Mouse (Mus musculus) olfactory bulb, adult 2 months (tissue): ENCODE measurements around the gene Slc9a3r2. TPM values are rescaled to one million over a fixed set of nuclear protein-coding genes. Genes with fewer than 3 reads are reported as not detected.
"Not testable (repeated sequence)": the region's sequence is repeated elsewhere in the genome, so short reads cannot be mapped to it uniquely, and the experiment has no call there.

Experiments
- H3K27ac ChIP-seq: fragments of 200-500 bp; 2 replicates; pipeline ENCODE4 v1.5.1; 2012; ENCODE audit warnings: low read depth, low read length; ENCODE audit not compliant: insufficient read depth
- H3K4me1 ChIP-seq: fragments of 200-500 bp; 2 replicates; pipeline ENCODE4 v1.6.1; 2012; ENCODE audit warnings: low read length; ENCODE audit not compliant: control insufficient read depth, insufficient read depth
- H3K4me3 ChIP-seq: fragments of 200-500 bp; 2 replicates; pipeline ENCODE4 v1.5.1; 2012; ENCODE audit warnings: mild to moderate bottlenecking, low read depth, low read length, moderate library complexity; ENCODE audit not compliant: insufficient read depth
- CTCF ChIP-seq: fragments of 200-500 bp; IDR thresholded peaks from 2 replicates; pipeline ENCODE4 v1.5.1; 2012; ENCODE audit warnings: low read depth, mild to moderate bottlenecking, low read length, moderate library complexity; ENCODE audit not compliant: insufficient read depth
- POLR2A ChIP-seq: fragments of 200-500 bp; IDR thresholded peaks from 2 replicates; pipeline ENCODE4 v1.6.1; 2012; ENCODE audit warnings: mild to moderate bottlenecking, low read depth, low read length, moderate library complexity; ENCODE audit not compliant: insufficient read depth
- WGBS: fragments of 180-500 bp; shearing (Covaris S2); methylation state at CpG from one replicate; pipeline ENCODE4 v1.1.7; 2018; 5-methylcytosine and 5-hydroxymethylcytosine counted together
- polyA plus RNA-seq: library from polyadenylated mRNA; stranded (reverse); fragments of >200 nt; gene quantifications from 2 replicates; pipeline ENCODE4 v1.2.4, GENCODE M21; 2012; ENCODE audit warnings: low replicate concordance; ENCODE audit not compliant: missing spikeins, insufficient read depth, insufficient read length

Slc9a3r2 gene
- polyA plus RNA-seq, 1 experiment = not detected

- 3% methylated on average over 8 of the region's 8 CpGs for WGBS
These were observed 20.2 kb upstream of the Slc9a3r2 start for GRCm38 (mm10) chr17:24670246-24670844.

GRCm38 (mm10) chr17:24669545-24670245 lies 19.6 kb upstream of the Slc9a3r2 start, which contains the start of gene Zfp598:
Gene Zfp598 (plus strand): TSS chr17:24669687.
- Histone ChIP-seq H3K27ac (peak within 1 kb of the TSS; percentile 43), H3K4me3 (peak within 1 kb of the TSS; percentile 81), H3K4me1 (peaks cover 23% of the 10 kb centered on the region)
- TF ChIP-seq CTCF (no peak), POLR2A (peak; percentile 97)
- WGBS = under 1% methylated on average over 71 of the region's 80 CpGs

More at GRCm38 (mm10) chr17:24670246-24670844, 20.2 kb upstream of the Slc9a3r2 start:
- H3K4me1 ChIP-seq = peaks cover 23% of the 10 kb centered on the region
- TF ChIP-seq CTCF = no peak
- TF ChIP-seq POLR2A = no peak
- no peak overlapping the region for H3K27ac ChIP-seq
- H3K4me3 ChIP-seq = peak overlapping the region; percentile 81

GRCm38 (mm10) chr17:24669214-24669544 lies 19.1 kb upstream of the Slc9a3r2 start:
- Histone ChIP-seq H3K27ac (peak overlapping the region; percentile 43), H3K4me1 (peaks cover 19% of the 10 kb centered on the region), H3K4me3 (peak overlapping the region; percentile 81)
- WGBS = 9% methylated on average over 15 of the region's 15 CpGs

GRCm38 (mm10) chr17:24667416-24667815 lies 17.3 kb upstream of the Slc9a3r2 start:
- Histone ChIP-seq H3K27ac (no peak overlapping the region), H3K4me1 (peaks cover 11% of the 10 kb centered on the region), H3K4me3 (no peak overlapping the region)
- WGBS = 31% methylated on average over 6 of the region's 6 CpGs
- TF ChIP-seq CTCF (no peak), POLR2A (no peak)

- H3K4me1 ChIP-seq, H3K27ac ChIP-seq, H3K4me3 ChIP-seq: not testable (repeated sequence)
- WGBS = 70% methylated on average over 7 of the region's 7 CpGs
These were observed 16.9 kb upstream of the Slc9a3r2 start for GRCm38 (mm10) chr17:24667011-24667410.

- 0 out of 2 replicates have a peak within 1 kb of the TSS, but pooled peaks have one; percentile 1 for H3K4me3 ChIP-seq
- WGBS = 3% methylated on average over 47 of the region's 47 CpGs
These were observed 8.1 kb upstream of the Slc9a3r2 start, which contains the start of gene Npw for GRCm38 (mm10) chr17:24658017-24658758. Gene Npw (minus strand): TSS chr17:24658457.

GRCm38 (mm10) chr17:24654969-24655368 lies 4.8 kb upstream of the Slc9a3r2 start:
- 83% methylated on average over 4 of the region's 4 CpGs for WGBS
- Histone ChIP-seq H3K4me1 (peaks cover 23% of the 10 kb centered on the region), H3K27ac (no peak overlapping the region), H3K4me3 (no peak overlapping the region)
- TF ChIP-seq POLR2A = no peak
- no peak for TF ChIP-seq CTCF

More at GRCm38 (mm10) chr17:24658017-24658758, 8.1 kb upstream of the Slc9a3r2 start, which contains the start of gene Npw:
- Histone ChIP-seq H3K27ac (no peak within 1 kb of the TSS), H3K4me1 (peaks cover 15% of the 10 kb centered on the region)
- TF ChIP-seq CTCF = no peak
- no peak for TF ChIP-seq POLR2A

GRCm38 (mm10) chr17:24653967-24654710 lies 4.0 kb upstream of the Slc9a3r2 start:
- Histone ChIP-seq H3K27ac (no peak overlapping the region), H3K4me1 (peaks cover 24% of the 10 kb centered on the region), H3K4me3 (peak overlapping the region; percentile 14)
- TF ChIP-seq CTCF (peak; percentile 94), POLR2A (no peak)
- 3% methylated on average over 19 of the region's 19 CpGs for WGBS
